Mouse (Mus musculus): ENCODE measurements around the gene Mxd1. TPM values are rescaled to one million over a fixed set of nuclear protein-coding genes. Genes with fewer than 3 reads are reported as not detected.

The Mxd1 gene
- total and polyA plus RNA-seq, 3 experiments = 4.4 to 6.7 (median 6.0) TPM

DNA sequence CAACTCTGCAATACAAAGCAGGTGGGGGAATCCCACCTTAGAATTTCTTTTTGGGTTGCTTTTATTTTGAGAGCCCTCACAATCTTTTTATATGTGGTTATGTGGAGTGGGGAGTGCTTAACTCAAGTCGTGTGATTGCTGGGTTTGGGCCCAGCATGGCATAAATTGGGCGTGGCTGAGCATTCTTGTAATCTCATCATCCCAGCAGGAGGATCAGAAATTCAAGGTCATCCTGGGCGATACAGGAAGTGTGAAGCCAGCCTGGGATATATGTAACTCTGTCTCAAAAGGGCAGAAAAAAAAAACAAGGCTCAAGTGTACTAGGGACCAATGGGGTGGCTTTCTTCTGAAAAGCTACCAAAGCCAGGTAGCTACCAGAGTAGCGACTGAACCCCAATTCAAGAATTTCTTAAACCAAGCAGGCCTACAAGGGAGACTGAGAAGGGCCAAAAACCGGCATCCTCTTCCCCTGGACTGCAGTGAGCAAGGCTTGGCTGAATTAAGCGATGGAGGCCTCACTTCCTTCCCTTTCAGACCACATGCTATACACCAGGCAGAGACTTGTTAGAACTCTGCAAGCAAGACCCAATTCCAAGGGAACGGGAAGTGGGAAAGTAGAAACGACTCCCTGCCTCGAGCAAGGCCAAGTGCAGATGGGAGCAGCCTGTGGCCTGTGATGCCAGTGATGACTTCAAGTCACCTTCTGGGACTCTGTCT lies 8.6 kb downstream of the Mxd1 start:
- Histone ChIP-seq H3K9ac (ENCODE audit: low read depth, low read length) (no peak overlapping the region), H3K4me1 (ENCODE audit: control insufficient read depth, insufficient read depth, low read length) (no peaks in the 10 kb centered on the region), H3K36me3 (ENCODE audit: control insufficient read depth, insufficient read depth, low read length) (no peaks in the 10 kb centered on the region), H3K79me2 (replicated peaks; ENCODE audit: control insufficient read depth, insufficient read depth, low read length) (no peaks in the 10 kb centered on the region), H3K27ac (no peak overlapping the region), H3K4me3 (no peak overlapping the region), H3K27me3 (ENCODE audit: control insufficient read depth, insufficient read depth, low read length) (no peaks in the 10 kb centered on the region)
- no peak for TF ChIP-seq CTCF (IDR thresholded peaks at IDR 0.05)
- TF ChIP-seq POLR2A (IDR thresholded peaks at IDR 0.05; ENCODE audit: insufficient read depth, low read depth, low read length) = no peak
- TF ChIP-seq EP300 (IDR thresholded peaks at IDR 0.05; ENCODE audit: insufficient read depth, low read depth, low read length) = no peak
- intact Hi-C loops (cut with DNase I) = no loop called here
- no peak for DNase-seq
- WGBS = 41% methylated on average over 9 of the region's 9 CpGs

DNA sequence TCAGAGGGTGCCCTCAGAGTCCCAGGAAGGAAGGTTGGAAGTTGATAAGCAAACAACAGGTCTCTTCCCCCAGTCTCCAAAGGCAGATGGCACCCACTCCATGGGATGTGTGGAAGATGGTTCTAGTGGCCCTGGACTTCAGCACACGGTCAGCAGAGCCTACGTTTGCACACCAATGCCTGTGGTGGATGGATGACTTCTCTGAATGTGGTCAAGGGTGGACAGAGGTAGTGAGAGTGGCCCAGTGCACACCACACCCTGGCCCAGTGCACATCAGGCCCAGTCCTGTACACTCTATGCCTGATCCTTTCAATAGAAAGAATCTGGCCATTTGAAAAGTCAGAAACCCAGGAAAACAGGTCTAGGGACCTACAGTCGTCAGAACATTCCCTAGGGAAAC lies 10.5 kb downstream of the Mxd1 start:
- intact Hi-C loops (cut with DNase I) = no loop called here
- no peak overlapping the region for H3K4me3 ChIP-seq

DNA sequence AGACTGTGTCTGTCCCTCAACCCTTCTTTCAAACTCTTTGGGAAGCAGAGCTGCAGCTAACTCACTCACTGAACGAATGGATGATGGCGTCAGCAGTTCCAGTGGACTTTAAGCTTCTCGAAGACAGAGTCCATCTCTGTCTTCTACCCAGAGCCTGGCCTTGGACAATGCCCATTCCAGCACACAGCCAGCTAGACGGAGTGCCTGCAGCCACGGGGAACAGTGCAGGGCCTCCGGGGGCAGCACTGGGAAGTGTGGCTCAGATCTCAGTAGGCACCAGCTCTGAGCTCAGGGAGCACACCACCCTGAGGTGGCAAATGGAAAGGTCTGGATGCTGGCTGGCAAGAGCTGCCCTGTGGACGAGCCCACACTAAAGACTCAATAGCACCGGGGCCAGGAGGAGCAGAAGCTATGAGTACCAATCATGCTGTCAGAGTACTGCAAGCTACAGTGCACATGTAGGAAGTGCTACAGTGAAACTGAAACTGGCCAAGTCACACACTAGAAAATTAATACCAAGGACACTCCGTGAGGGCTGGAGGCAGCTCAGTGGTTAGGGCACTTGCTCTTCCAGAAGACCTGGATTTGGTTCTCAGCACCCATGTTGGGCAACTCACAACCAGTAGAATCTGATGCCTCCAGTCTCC lies 14.6 kb downstream of the Mxd1 start:
- Histone ChIP-seq H3K27ac (no peak overlapping the region), H3K79me2 (replicated peaks; ENCODE audit: control insufficient read depth, insufficient read depth, low read length) (no peaks in the 10 kb centered on the region), H3K4me1 (ENCODE audit: control insufficient read depth, insufficient read depth, low read length) (no peaks in the 10 kb centered on the region), H3K4me3 (no peak overlapping the region), H3K9ac (ENCODE audit: low read depth, low read length) (no peak overlapping the region), H3K36me3 (ENCODE audit: control insufficient read depth, insufficient read depth, low read length) (no peaks in the 10 kb centered on the region), H3K27me3 (ENCODE audit: control insufficient read depth, insufficient read depth, low read length) (no peaks in the 10 kb centered on the region)
- intact Hi-C loops (cut with DNase I) = no loop called here
- no peak for DNase-seq
- no peak for TF ChIP-seq EP300 (IDR thresholded peaks at IDR 0.05; ENCODE audit: insufficient read depth, low read depth, low read length)
- TF ChIP-seq POLR2A (IDR thresholded peaks at IDR 0.05; ENCODE audit: insufficient read depth, low read depth, low read length) = no peak
- TF ChIP-seq CTCF (IDR thresholded peaks at IDR 0.05) = no peak
- 78% methylated on average over 9 of the region's 9 CpGs for whole genome bisulfite sequencing

More for the DNA sequence above, 10.5 kb downstream of the Mxd1 start:
- Histone ChIP-seq H3K4me1 (ENCODE audit: control insufficient read depth, insufficient read depth, low read length) (no peaks in the 10 kb centered on the region), H3K36me3 (ENCODE audit: control insufficient read depth, insufficient read depth, low read length) (no peaks in the 10 kb centered on the region), H3K79me2 (replicated peaks; ENCODE audit: control insufficient read depth, insufficient read depth, low read length) (no peaks in the 10 kb centered on the region), H3K27ac (no peak overlapping the region), H3K9ac (ENCODE audit: low read depth, low read length) (no peak overlapping the region), H3K27me3 (ENCODE audit: control insufficient read depth, insufficient read depth, low read length) (no peaks in the 10 kb centered on the region)
- TF ChIP-seq POLR2A (IDR thresholded peaks at IDR 0.05; ENCODE audit: insufficient read depth, low read depth, low read length) = no peak
- TF ChIP-seq CTCF (IDR thresholded peaks at IDR 0.05) = no peak
- no peak for TF ChIP-seq EP300 (IDR thresholded peaks at IDR 0.05; ENCODE audit: insufficient read depth, low read depth, low read length)
- 81% methylated on average over 3 of the region's 3 CpGs for WGBS
- DNase-seq = no peak

DNA sequence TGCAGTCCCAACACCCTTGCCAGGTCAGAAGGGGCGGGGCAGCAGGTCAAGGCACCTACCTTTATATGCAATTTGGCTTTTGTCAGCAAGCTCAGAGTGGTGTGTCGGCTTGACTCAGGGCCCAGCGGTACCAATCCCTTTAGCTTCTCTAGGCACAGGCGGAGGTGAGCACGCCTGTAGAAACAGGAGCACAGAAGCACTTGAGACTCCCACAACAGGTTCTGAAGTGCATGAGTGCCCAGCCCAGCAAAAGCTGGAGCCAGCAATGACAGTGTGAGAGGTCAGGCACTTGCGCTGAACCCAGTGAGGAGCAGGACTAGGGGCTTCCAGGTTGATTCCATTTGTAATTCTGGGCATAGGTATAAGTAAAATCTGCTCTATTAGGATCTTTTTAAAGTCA lies 15.9 kb downstream of the Mxd1 start:
- no peak overlapping the region for H3K27ac ChIP-seq
- no peaks in the 10 kb centered on the region for H3K27me3 ChIP-seq (ENCODE audit: control insufficient read depth, insufficient read depth, low read length)
- H3K4me1 ChIP-seq (ENCODE audit: control insufficient read depth, insufficient read depth, low read length) = no peaks in the 10 kb centered on the region
- no peak overlapping the region for H3K9ac ChIP-seq (ENCODE audit: low read depth, low read length)
- no peak for DNase-seq
- no peaks in the 10 kb centered on the region for H3K79me2 ChIP-seq (replicated peaks; ENCODE audit: control insufficient read depth, insufficient read depth, low read length)
- H3K36me3 ChIP-seq (ENCODE audit: control insufficient read depth, insufficient read depth, low read length) = no peaks in the 10 kb centered on the region
- H3K4me3 ChIP-seq = no peak overlapping the region
- TF ChIP-seq POLR2A (IDR thresholded peaks at IDR 0.05; ENCODE audit: insufficient read depth, low read depth, low read length) (no peak), EP300 (IDR thresholded peaks at IDR 0.05; ENCODE audit: insufficient read depth, low read depth, low read length) (no peak), CTCF (IDR thresholded peaks at IDR 0.05) (no peak)
- WGBS = 98% methylated on average over 6 of the region's 6 CpGs
- intact Hi-C loops (cut with DNase I) = no loop called here

DNA sequence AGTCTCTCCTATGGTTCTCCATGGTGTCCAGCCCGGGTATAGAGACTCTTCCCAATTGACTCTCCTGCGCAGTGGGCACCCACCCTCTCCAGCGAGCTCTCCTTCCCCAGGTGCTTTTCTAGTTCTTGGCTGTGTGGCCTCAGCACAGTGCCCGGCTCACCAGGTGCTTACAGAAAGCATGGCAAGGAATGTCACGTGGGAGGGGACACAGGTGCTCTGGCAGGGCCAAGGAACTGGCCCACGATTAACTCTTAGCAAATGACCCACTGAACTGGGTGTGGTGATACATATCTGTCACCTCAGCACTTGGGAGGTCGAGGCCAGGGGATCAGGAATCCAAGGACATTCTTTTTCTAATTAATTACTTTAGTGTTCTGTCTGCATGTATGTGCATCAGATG lies 22.8 kb downstream of the Mxd1 start:
- Histone ChIP-seq H3K36me3 (ENCODE audit: control insufficient read depth, insufficient read depth, low read length) (no peaks in the 10 kb centered on the region), H3K27ac (no peak overlapping the region), H3K4me1 (ENCODE audit: control insufficient read depth, insufficient read depth, low read length) (no peaks in the 10 kb centered on the region), H3K79me2 (replicated peaks; ENCODE audit: control insufficient read depth, insufficient read depth, low read length) (no peaks in the 10 kb centered on the region), H3K9ac (ENCODE audit: low read depth, low read length) (no peak overlapping the region), H3K4me3 (no peak overlapping the region), H3K27me3 (ENCODE audit: control insufficient read depth, insufficient read depth, low read length) (no peaks in the 10 kb centered on the region)
- TF ChIP-seq EP300 (IDR thresholded peaks at IDR 0.05; ENCODE audit: insufficient read depth, low read depth, low read length) (no peak), POLR2A (IDR thresholded peaks at IDR 0.05; ENCODE audit: insufficient read depth, low read depth, low read length) (no peak), CTCF (IDR thresholded peaks at IDR 0.05) (no peak)
- 78% methylated on average over 7 of the region's 7 CpGs for WGBS
- no peak for DNase-seq
- intact Hi-C loops (cut with DNase I) = no loop called here

- H3K27ac ChIP-seq = no peak overlapping the region
- no peaks in the 10 kb centered on the region for H3K79me2 ChIP-seq (replicated peaks; ENCODE audit: control insufficient read depth, insufficient read depth, low read length)
- H3K9ac ChIP-seq (ENCODE audit: low read depth, low read length) = no peak overlapping the region
- H3K27me3 ChIP-seq (ENCODE audit: control insufficient read depth, insufficient read depth, low read length) = no peaks in the 10 kb centered on the region
- H3K4me3 ChIP-seq = no peak overlapping the region
- no peaks in the 10 kb centered on the region for H3K36me3 ChIP-seq (ENCODE audit: control insufficient read depth, insufficient read depth, low read length)
- no peak for TF ChIP-seq POLR2A (IDR thresholded peaks at IDR 0.05; ENCODE audit: insufficient read depth, low read depth, low read length)
- TF ChIP-seq EP300 (IDR thresholded peaks at IDR 0.05; ENCODE audit: insufficient read depth, low read depth, low read length) = no peak
- TF ChIP-seq CTCF (IDR thresholded peaks at IDR 0.05) = no peak
- 51% methylated on average over 4 of the region's 4 CpGs for WGBS
- DNase-seq = no peak
- H3K4me1 ChIP-seq (ENCODE audit: control insufficient read depth, insufficient read depth, low read length) = no peaks in the 10 kb centered on the region
- intact Hi-C loops (cut with DNase I) = no loop called here
Measured at GRCm38 (mm10) chr6:86645551-86645950, 23.4 kb downstream of the Mxd1 start.
